Mouse (Mus musculus) heart, embryonic 14.5 days (tissue): ENCODE data around the gene Gm21905. TPM values are rescaled to one million over a fixed set of nuclear protein-coding genes. Genes with fewer than 3 reads are reported as not detected.

Experiments
- ATAC-seq: fragments of 200-750 bp; cut with Nextera tagmentation; 2 replicates; pipeline ENCODE4 v1.8.0; 2017; ENCODE audit warnings: low read depth, moderate TSS enrichment; ENCODE audit not compliant: insufficient number of reproducible peaks, insufficient read depth, low FRiP score
- H3K27ac ChIP-seq, 2 experiments: fragments of 200-500 bp in 1 of 2; fragments of 300-500 bp in 1 of 2; sonication (generic) in 1 of 2; replicated peaks in 1 of 2; 2 replicates each; pipeline ENCODE4 v1.5.1; 2012 to 2014; ENCODE audit warnings: low read depth in 2 of 2, low read length in 2 of 2, control low read depth in 1 of 2, mild to moderate bottlenecking in 1 of 2, mixed read lengths in 1 of 2; ENCODE audit not compliant: control insufficient read depth in 1 of 2, insufficient read depth in 1 of 2
- H3K27me3 ChIP-seq: fragments of 300-500 bp; sonication (generic); 2 replicates; pipeline ENCODE4 v1.6.1; 2014; ENCODE audit warnings: mild to moderate bottlenecking, low read length, control low read depth; ENCODE audit not compliant: control insufficient read depth, insufficient read depth
- H3K36me3 ChIP-seq: fragments of 300-500 bp; sonication (generic); 2 replicates; pipeline ENCODE4 v1.6.1; 2014; ENCODE audit warnings: mild to moderate bottlenecking, control low read depth, low read length, mixed read lengths; ENCODE audit not compliant: control insufficient read depth, insufficient read depth
- H3K4me1 ChIP-seq, 2 experiments: fragments of 200-500 bp in 1 of 2; fragments of 300-500 bp in 1 of 2; sonication (generic) in 1 of 2; 2 replicates each; pipeline ENCODE4 v1.6.1; 2012 to 2014; ENCODE audit warnings: low read length in 2 of 2, control low read depth in 1 of 2, mixed read lengths in 1 of 2; ENCODE audit not compliant: control insufficient read depth in 2 of 2, insufficient read depth in 2 of 2
- H3K4me2 ChIP-seq: fragments of 300-500 bp; sonication (generic); 2 replicates; pipeline ENCODE4 v1.6.1; 2014; ENCODE audit warnings: mild to moderate bottlenecking, low read length
- H3K4me3 ChIP-seq, 2 experiments: fragments of 200-500 bp in 1 of 2; fragments of 300-500 bp in 1 of 2; sonication (generic) in 1 of 2; 2 replicates each; pipeline ENCODE4 v1.5.1; 2012 to 2014; ENCODE audit warnings: low read length in 2 of 2, mild to moderate bottlenecking in 2 of 2, control low read depth in 1 of 2, low read depth in 1 of 2, moderate library complexity in 1 of 2; ENCODE audit not compliant: control insufficient read depth in 1 of 2, insufficient read depth in 1 of 2
- H3K9ac ChIP-seq: fragments of 300-500 bp; sonication (generic); 2 replicates; pipeline ENCODE4 v1.6.1; 2014; ENCODE audit warnings: mild to moderate bottlenecking, low read length
- H3K9me3 ChIP-seq: fragments of 300-500 bp; sonication (generic); 2 replicates; pipeline ENCODE4 v1.6.1; 2016; ENCODE audit warnings: low read length, control low read depth; ENCODE audit not compliant: control insufficient read depth
- WGBS: fragments of 180-500 bp; shearing (Covaris S2); extraction: QIAGEN DNeasy Blood & Tissue Kit; methylation state at CpG from one replicate; pipeline ENCODE4 v1.1.7; 2014; 5-methylcytosine and 5-hydroxymethylcytosine counted together
- polyA plus RNA-seq: library from polyadenylated mRNA; unstranded; fragments of >200 nt; fragmentation: Nextera tagmentation; extraction: Ambion mirVana; gene quantifications from 2 replicates; pipeline ENCODE4 v1.2.1, GENCODE M21; 2014

The Gm21905 gene
- polyA plus RNA-seq, 1 experiment from 2014 or later: not detected

DNA sequence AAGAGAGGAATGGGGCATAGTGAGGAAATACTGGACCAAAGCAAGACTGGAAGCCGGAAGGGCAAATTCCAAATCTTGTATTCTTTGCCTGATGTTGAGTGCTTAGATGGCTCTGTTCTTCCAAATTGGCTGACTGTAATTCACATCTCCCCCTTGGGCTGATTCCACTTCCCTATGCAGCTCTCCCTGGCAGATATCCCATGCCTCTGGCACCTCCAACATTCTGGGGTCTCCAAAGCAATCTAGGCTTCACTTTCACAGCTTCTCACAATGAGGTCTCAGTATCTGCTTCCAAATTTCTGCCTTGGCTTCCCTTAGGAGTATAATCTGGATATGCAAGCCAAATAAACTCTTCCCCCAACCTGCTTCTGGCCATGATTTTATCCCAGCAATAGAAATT, 47.3 kb downstream of the Gm21905 start:
- Histone ChIP-seq H3K27me3 (no peaks in the 10 kb centered on the region), H3K4me2 (no peak overlapping the region), H3K27ac (no peak overlapping the region), H3K4me3 (no peak overlapping the region), H3K4me1 (no peaks in the 10 kb centered on the region), H3K9me3 (no peaks in the 10 kb centered on the region), H3K36me3 (no peaks in the 10 kb centered on the region), H3K9ac (no peak overlapping the region)
- ATAC-seq: no peak
- WGBS: 67% methylated on average over 1 of the region's 1 CpGs

DNA sequence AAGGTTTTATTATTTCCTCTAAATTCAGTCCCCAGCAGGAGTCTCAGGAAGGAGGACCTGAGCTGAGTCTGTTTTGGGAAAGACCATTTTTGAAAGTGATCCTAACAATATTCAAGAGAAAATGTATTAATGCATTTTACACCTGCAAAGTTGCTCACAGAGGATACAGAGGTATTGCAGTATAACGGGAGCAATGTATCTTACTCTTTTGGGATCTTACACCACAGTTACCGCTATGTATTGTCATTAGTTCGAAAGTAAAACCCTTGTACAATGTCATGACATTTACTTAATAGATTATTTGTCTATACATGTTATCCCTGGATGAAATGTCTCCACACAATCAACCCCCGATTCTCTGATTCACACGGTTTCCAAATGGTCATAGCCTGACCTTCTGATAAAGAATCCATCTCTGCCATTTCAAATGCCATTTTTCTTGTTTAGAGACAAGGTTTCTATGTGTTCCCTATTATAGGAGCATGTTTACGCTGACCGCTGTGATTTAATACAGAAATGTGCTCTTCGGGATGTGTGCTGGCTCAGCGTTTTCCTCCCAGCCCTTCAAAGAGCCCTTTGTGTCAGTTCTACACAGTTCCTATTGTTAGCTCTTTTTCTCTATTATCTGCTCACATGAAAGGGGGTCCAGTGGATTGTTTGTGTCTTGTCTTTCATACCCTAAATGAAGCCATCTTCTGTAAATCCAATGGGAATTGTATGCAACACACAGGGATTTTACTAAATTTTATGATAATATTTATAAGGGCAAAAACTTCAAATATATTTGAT, 61.6 kb downstream of the Gm21905 start:
- no peaks in the 10 kb centered on the region for H3K9me3 ChIP-seq
- 83% methylated on average over 9 of the region's 9 CpGs for WGBS
- H3K9ac ChIP-seq: no peak overlapping the region
- no peaks in the 10 kb centered on the region for H3K27me3 ChIP-seq
- H3K36me3 ChIP-seq: no peaks in the 10 kb centered on the region
- no peak for ATAC-seq
- H3K4me1 ChIP-seq: no peaks in the 10 kb centered on the region
- no peak overlapping the region for H3K4me2 ChIP-seq
- H3K4me3 ChIP-seq: no peak overlapping the region
- H3K27ac ChIP-seq: no peak overlapping the region

DNA sequence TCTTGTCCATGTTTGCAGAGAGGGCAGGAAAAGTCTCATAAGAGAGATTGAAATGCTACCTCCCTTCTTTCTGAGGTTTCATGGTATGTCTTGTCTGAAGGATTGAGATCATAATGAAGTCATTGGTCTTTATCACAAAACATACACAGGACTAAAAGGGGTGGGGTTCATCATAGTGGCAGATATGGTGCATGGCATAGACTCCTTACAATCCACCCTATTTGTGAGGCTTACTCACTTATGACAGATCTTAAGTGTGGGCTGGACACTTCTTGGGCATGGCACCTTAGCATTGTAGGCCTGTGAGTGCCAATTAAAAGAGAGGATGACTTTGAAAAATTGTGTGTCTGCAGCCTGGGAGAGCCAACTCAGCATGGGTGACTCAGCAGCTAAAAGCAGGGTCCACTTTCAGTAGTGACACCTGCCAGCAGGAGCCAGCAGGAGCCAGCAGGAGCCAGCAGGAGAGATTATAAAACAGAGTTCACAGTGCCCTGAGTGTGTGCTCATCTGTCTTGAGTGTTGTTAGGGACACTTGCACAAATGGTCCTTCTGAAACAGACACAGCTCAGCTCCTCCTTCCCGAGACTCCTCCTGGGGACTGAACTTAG, 62.6 kb downstream of the Gm21905 start:
- no peak overlapping the region for H3K27ac ChIP-seq
- ATAC-seq: no peak
- no peaks in the 10 kb centered on the region for H3K27me3 ChIP-seq
- H3K4me2 ChIP-seq: no peak overlapping the region
- 83% methylated on average over 1 of the region's 1 CpGs for WGBS
- H3K4me1 ChIP-seq: no peaks in the 10 kb centered on the region
- no peaks in the 10 kb centered on the region for H3K9me3 ChIP-seq
- H3K4me3 ChIP-seq: no peak overlapping the region
- H3K36me3 ChIP-seq: no peaks in the 10 kb centered on the region
- H3K9ac ChIP-seq: no peak overlapping the region

Other genes starting within 250 kb of the Gm21905 start
- gene Atp8a1, start 99.0 kb downstream of the Gm21905 start, polyA plus RNA-seq: 6.2 and 8.9 TPM in 2 replicates
- gene Gm5108, start 4.8 kb downstream of the Gm21905 start, polyA plus RNA-seq: not detected in 2 replicates
- not detected in 2 replicates for gene Grxcr1, start 85.4 kb upstream of the Gm21905 start, polyA plus RNA-seq